Mouse (Mus musculus): ENCODE measurements around the gene Ccdc9b. TPM values are rescaled to one million over a fixed set of nuclear protein-coding genes. Genes with fewer than 3 reads are reported as not detected.

Ccdc9b gene
- polyA plus RNA-seq, 1 experiment from 2014 or later: 1.2 TPM

DNA sequence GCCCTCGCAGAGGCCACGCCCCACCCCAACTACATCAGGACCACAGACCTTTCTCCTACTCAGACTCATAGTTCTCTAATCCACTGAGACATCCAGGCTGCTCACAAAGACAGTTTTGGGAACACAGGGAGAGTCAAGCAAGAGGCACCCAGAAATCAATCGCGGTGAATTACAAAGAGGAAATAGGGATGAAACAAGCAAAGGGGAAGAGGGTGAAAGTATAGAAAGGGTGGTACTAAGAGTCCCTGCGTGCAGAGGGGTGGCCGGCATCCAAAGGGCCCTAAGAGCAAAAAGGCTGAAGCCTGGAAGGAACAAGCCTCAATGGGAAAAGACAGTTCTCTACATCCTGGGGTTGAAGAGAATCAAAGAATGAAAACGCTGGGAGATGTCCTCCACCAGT is 17.8 kb downstream of the Ccdc9b start:
- peaks cover 54% of the 10 kb centered on the region for H3K27me3 ChIP-seq
- H3K4me3 ChIP-seq (replicated peaks): peak overlapping the region; percentile 91; the same call in 1 of the 2 replicates
- no peaks in the 10 kb centered on the region for H3K9me3 ChIP-seq (replicated peaks)
- WGBS: 7% methylated on average over 7 of the region's 7 CpGs
- H3K4me2 ChIP-seq: peak overlapping the region; percentile 99
- peaks cover 10% of the 10 kb centered on the region; the same call in 1 of the 2 replicates for H3K36me3 ChIP-seq
- ATAC-seq (replicated peaks; ENCODE audit: low FRiP score): no peak
- no peak overlapping the region for H3K9ac ChIP-seq
- H3K4me1 ChIP-seq: peaks cover 34% of the 10 kb centered on the region
- no peak overlapping the region for H3K27ac ChIP-seq

GRCm38 (mm10) chr2:118743261-118743943 is 19.1 kb downstream of the Ccdc9b start:
- Histone ChIP-seq H3K27me3 (peaks cover 49% of the 10 kb centered on the region), H3K36me3 (no peaks in the 10 kb centered on the region), H3K4me2 (no peak overlapping the region), H3K27ac (no peak overlapping the region), H3K4me3 (replicated peaks) (no peak overlapping the region), H3K9me3 (replicated peaks) (no peaks in the 10 kb centered on the region), H3K9ac (no peak overlapping the region), H3K4me1 (peaks cover 30% of the 10 kb centered on the region)
- WGBS: 27% methylated on average over 8 of the region's 8 CpGs
- ATAC-seq (replicated peaks; ENCODE audit: low FRiP score): no peak

DNA sequence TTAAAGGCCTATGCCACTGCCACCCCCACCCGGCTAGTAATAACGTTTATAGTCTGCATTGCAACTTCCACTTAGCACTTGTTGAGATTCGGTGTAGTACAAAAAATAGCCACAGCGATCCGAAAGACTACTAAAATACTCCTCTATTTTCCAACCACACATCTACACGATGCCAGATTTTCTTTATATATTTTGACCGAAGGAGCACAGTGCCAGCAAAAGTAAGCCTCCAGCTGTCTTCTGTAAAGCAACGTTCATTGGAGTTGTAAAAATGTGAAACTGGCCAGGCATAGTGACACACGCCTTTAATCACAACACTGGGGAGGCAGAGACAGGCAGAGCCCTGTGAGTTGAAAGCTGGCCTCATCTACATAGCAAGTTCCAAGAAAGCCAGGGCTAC is 21.3 kb downstream of the Ccdc9b start:
- Histone ChIP-seq H3K9ac (no peak overlapping the region), H3K4me2 (no peak overlapping the region), H3K27me3 (peaks cover 52% of the 10 kb centered on the region), H3K36me3 (no peaks in the 10 kb centered on the region), H3K4me3 (replicated peaks) (no peak overlapping the region), H3K4me1 (peaks cover 12% of the 10 kb centered on the region), H3K27ac (no peak overlapping the region), H3K9me3 (replicated peaks) (no peaks in the 10 kb centered on the region)
- WGBS: 61% methylated on average over 9 of the region's 9 CpGs
- ATAC-seq (replicated peaks; ENCODE audit: low FRiP score): no peak

GRCm38 (mm10) chr2:118740341-118740740 is 22.1 kb downstream of the Ccdc9b start:
- 60% methylated on average over 3 of the region's 3 CpGs for WGBS
- Histone ChIP-seq H3K27me3 (peaks cover 60% of the 10 kb centered on the region), H3K27ac (no peak overlapping the region), H3K4me2 (no peak overlapping the region), H3K4me3 (replicated peaks) (no peak overlapping the region), H3K9me3 (replicated peaks) (no peaks in the 10 kb centered on the region), H3K4me1 (peaks cover 11% of the 10 kb centered on the region), H3K36me3 (no peaks in the 10 kb centered on the region), H3K9ac (no peak overlapping the region)
- no peak for ATAC-seq (replicated peaks; ENCODE audit: low FRiP score)

DNA sequence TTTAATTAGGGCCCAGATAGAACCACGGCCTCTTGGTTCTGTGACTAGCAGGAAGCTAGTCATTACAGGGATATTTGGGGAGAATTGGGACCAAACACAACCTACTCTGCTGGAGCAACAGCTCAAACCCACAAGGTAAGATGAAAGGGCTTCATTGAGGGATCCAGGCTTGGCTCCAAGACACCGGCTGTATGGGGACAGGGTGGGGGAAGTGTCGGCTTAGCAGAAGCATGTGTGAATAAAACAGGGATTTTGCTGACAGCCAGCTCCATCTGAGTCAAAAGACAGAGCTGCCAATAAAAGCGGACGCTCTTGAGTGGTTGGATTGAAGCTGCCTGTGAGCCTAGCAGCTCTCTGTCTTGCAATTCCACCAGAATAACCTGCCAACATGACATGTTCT is 29.1 kb downstream of the Ccdc9b start:
- H3K9ac ChIP-seq: no peak overlapping the region
- no peak overlapping the region for H3K4me2 ChIP-seq
- no peak overlapping the region for H3K27ac ChIP-seq
- WGBS: 58% methylated on average over 5 of the region's 5 CpGs
- H3K36me3 ChIP-seq: no peaks in the 10 kb centered on the region
- ATAC-seq (replicated peaks; ENCODE audit: low FRiP score): no peak
- H3K9me3 ChIP-seq (replicated peaks): no peaks in the 10 kb centered on the region
- H3K4me1 ChIP-seq: peaks cover 24% of the 10 kb centered on the region
- H3K27me3 ChIP-seq: peaks cover 63% of the 10 kb centered on the region
- no peak overlapping the region for H3K4me3 ChIP-seq (replicated peaks)

- no peak for ATAC-seq (replicated peaks; ENCODE audit: low FRiP score)
- H3K36me3 ChIP-seq: no peaks in the 10 kb centered on the region
- H3K4me3 ChIP-seq (replicated peaks): no peak overlapping the region
- H3K27me3 ChIP-seq: peaks cover 63% of the 10 kb centered on the region
- H3K4me2 ChIP-seq: no peak overlapping the region
- WGBS: 86% methylated on average over 5 of the region's 5 CpGs
- no peaks in the 10 kb centered on the region for H3K9me3 ChIP-seq (replicated peaks)
- H3K4me1 ChIP-seq: peaks cover 33% of the 10 kb centered on the region
- no peak overlapping the region for H3K9ac ChIP-seq
- no peak overlapping the region for H3K27ac ChIP-seq
Measured at GRCm38 (mm10) chr2:118731981-118732380, 30.5 kb downstream of the Ccdc9b start.

GRCm38 (mm10) chr2:118730622-118730915 is 31.9 kb downstream of the Ccdc9b start:
- Histone ChIP-seq H3K4me1 (peaks cover 33% of the 10 kb centered on the region), H3K27me3 (peaks cover 61% of the 10 kb centered on the region), H3K27ac (no peak overlapping the region), H3K4me2 (no peak overlapping the region), H3K9me3 (replicated peaks) (no peaks in the 10 kb centered on the region), H3K9ac (0 out of 2 replicates have a peak overlapping the region, but pooled peaks have one; percentile 29), H3K36me3 (no peaks in the 10 kb centered on the region), H3K4me3 (replicated peaks) (no peak overlapping the region)
- 3% methylated on average over 3 of the region's 3 CpGs for WGBS
- no peak for ATAC-seq (replicated peaks; ENCODE audit: low FRiP score)

GRCm38 (mm10) chr2:118729816-118730621 is 32.4 kb downstream of the Ccdc9b start:
- Histone ChIP-seq H3K4me1 (peaks cover 33% of the 10 kb centered on the region), H3K27me3 (peaks cover 56% of the 10 kb centered on the region), H3K4me3 (replicated peaks) (no peak overlapping the region), H3K36me3 (no peaks in the 10 kb centered on the region), H3K9me3 (replicated peaks) (no peaks in the 10 kb centered on the region), H3K9ac (no peak overlapping the region), H3K4me2 (no peak overlapping the region), H3K27ac (no peak overlapping the region)
- ATAC-seq (replicated peaks; ENCODE audit: low FRiP score): no peak
- WGBS: 26% methylated on average over 8 of the region's 8 CpGs

DNA sequence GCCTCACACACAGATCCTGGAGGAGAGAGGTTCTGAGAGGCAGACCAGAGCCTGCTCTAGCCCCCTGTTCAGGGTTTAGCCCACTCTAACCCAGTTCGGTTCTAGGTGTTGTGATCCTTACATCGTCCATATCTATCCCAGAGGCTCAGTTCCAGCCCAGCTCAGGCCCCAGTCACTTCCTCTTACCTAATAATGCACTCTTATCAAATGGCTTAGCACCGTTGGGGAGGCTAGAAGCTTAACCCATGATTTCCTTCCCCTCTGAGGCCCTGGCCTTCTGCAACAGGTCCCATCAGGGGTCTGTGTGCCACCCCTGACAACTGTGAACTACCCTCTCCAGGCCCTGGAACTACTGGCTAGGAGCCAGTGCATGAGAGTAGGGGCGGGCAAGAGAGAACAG is 33.3 kb downstream of the Ccdc9b start:
- no peaks in the 10 kb centered on the region for H3K9me3 ChIP-seq (replicated peaks)
- no peak overlapping the region for H3K4me3 ChIP-seq (replicated peaks)
- peaks cover 59% of the 10 kb centered on the region for H3K27me3 ChIP-seq
- WGBS: 47% methylated on average over 4 of the region's 4 CpGs
- H3K9ac ChIP-seq: no peak overlapping the region
- peak overlapping the region; percentile 78 for H3K27ac ChIP-seq
- peaks cover 33% of the 10 kb centered on the region for H3K4me1 ChIP-seq
- ATAC-seq (replicated peaks; ENCODE audit: low FRiP score): no peak
- H3K36me3 ChIP-seq: no peaks in the 10 kb centered on the region
- no peak overlapping the region for H3K4me2 ChIP-seq

DNA sequence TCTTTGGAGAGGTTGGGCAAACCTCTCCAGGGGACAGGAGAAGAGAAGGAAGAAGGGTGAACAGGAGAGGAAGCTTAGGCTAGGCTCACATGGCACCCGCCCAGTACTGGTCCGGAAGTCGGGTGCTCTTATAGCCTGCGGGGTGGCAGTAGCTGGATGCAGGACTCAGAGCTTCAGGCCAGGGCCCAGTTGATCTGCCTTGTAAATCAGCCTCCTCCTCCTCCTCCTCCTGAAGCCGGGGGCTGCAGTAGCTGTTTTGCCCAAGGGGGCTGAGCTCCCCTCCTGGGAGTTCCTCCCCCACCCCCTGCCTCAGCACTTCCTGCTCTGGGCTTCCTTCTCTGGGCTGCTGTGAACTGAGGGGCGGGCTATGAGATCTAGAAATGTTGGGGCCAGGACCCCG is 34.1 kb downstream of the Ccdc9b start, which contains the start of gene Plcb2:
Gene Plcb2 (minus strand): TSS at position 102 of the 400 bp plus-strand sequence.
- no peak within 1 kb of the TSS for H3K9ac ChIP-seq
- H3K9me3 ChIP-seq (replicated peaks): no peaks in the 10 kb centered on the region
- peak within 1 kb of the TSS; percentile 78 for H3K27ac ChIP-seq
- peak within 1 kb of the TSS; percentile 41 for H3K4me2 ChIP-seq
- 0 out of 2 replicates have a peak within 1 kb of the TSS, but pooled peaks have one; percentile 5 for H3K4me3 ChIP-seq (replicated peaks)
- peaks cover 33% of the 10 kb centered on the region for H3K4me1 ChIP-seq
- H3K36me3 ChIP-seq: no peaks in the 10 kb centered on the region
- peak; percentile 81 for ATAC-seq (replicated peaks; ENCODE audit: low FRiP score)
- peaks cover 59% of the 10 kb centered on the region for H3K27me3 ChIP-seq
- WGBS: 4% methylated on average over 7 of the region's 7 CpGs

DNA sequence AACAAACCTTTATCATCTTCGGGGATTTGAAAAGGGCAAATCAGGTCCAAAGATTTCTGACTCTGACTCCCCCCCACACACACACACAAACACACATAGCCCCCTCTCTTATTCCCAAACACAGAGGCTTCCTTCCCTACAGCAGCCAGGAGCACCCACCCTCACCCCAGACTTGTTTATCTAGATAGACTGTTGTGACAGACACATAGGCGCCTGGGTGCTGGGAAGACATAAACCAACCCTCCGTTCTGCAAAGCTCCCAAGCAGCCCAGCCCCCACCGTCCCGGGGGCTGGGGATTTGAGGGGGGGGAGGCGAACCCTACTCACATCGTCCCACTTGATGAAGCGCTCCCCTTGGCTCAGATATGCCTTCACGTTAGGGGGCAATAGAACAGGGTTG is 34.5 kb downstream of the Ccdc9b start:
- H3K4me3 ChIP-seq (replicated peaks): 0 out of 2 replicates have a peak overlapping the region, but pooled peaks have one; percentile 5
- peaks cover 33% of the 10 kb centered on the region for H3K4me1 ChIP-seq
- H3K4me2 ChIP-seq: peak overlapping the region; percentile 41
- WGBS: 18% methylated on average over 9 of the region's 9 CpGs
- ATAC-seq (replicated peaks; ENCODE audit: low FRiP score): peak; percentile 59
- no peak overlapping the region for H3K9ac ChIP-seq
- H3K27me3 ChIP-seq: peaks cover 59% of the 10 kb centered on the region
- no peaks in the 10 kb centered on the region for H3K36me3 ChIP-seq
- no peaks in the 10 kb centered on the region for H3K9me3 ChIP-seq (replicated peaks)
- peak overlapping the region; percentile 78 for H3K27ac ChIP-seq

GRCm38 (mm10) chr2:118726873-118727272 is 35.6 kb downstream of the Ccdc9b start:
- Histone ChIP-seq H3K36me3 (no peaks in the 10 kb centered on the region), H3K9ac (no peak overlapping the region), H3K27me3 (peaks cover 52% of the 10 kb centered on the region), H3K4me1 (peaks cover 33% of the 10 kb centered on the region), H3K27ac (no peak overlapping the region), H3K9me3 (replicated peaks) (no peaks in the 10 kb centered on the region), H3K4me2 (no peak overlapping the region; the same call in 1 of the 2 replicates), H3K4me3 (replicated peaks) (no peak overlapping the region)
- 87% methylated on average over 2 of the region's 2 CpGs for WGBS
- no peak for ATAC-seq (replicated peaks; ENCODE audit: low FRiP score)

Measured in kidney, embryonic 15.5 days (tissue).